Mouse (Mus musculus): ENCODE measurements at regions not wholly inside any gene's neighbourhood (a gene's known extent, or its start where the extent isn't known, plus 50 kb on each side); places are given as distances from the start of the nearest gene placed in this dataset.
A peak's percentile ranks its signal among the peaks of the same experiment; 100 is the strongest.
"Not testable (repeated sequence)": the region's sequence is repeated elsewhere in the genome, so short reads cannot be mapped to it uniquely, and the experiment has no call there.

DNA sequence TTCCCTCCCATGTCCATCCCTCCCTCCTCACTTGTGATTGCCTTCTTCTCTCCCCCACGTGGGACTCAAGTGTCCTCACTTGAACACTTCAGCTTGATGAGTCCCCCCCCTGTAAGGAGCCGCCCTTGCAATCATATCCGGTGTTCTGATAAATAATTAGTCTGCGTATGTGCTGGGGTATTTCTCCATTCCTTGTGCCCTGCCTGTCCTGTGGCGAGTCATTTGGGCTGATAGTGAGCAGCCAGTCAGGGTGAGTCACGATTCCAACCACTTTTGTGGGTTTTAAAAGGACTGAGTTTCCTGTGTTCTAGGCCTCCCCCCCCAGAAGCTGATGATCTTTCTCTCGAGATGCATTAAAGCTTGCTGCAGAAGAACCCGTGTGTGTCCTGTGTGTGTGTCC, 820.9 kb downstream of the Kcnt2 start:
- DNase-seq (ENCODE audit: low read depth), result peak; percentile 4

DNA sequence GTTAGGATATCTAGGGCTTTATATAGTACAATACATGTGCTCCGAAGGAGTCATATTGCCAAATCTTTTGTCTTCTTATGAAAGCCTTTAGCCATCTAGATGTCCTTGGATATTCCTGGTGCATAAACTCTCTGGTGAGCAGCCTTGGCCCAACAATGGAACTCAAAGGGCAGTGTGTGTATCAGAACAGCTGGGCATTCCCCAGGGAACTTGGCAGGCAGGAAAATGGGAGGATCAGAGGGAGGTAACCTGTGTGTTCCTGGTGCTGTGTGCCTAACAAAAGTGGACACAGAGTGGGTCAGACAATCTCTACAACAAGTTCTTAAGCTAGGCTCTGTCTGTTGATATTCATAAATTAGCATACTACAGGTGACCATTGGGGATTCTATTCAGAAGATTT, 851.6 kb downstream of the Kcnt2 start:
- DNase-seq (ENCODE audit: low read depth), result no peak

DNA sequence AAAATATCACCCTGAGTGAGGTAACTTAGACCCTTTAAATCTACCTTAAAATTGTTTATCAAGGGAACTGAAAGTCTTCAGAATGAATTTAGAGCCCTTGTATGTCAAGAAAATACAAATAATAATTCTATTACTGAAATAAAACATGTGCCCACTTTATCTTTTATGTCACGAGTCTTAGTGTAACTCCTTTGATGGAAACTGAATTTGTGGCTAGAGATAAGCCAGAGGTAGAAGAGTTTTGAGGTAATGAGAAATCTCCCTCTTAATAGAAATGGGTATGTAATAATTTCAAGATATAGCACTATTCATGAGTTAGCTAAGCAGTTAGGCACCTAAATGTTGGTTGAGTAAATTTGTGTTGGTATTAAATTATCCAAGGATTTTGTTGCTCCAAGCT, 856.6 kb downstream of the Kcnt2 start:
- DNase-seq (ENCODE audit: low read depth), result no peak

DNA sequence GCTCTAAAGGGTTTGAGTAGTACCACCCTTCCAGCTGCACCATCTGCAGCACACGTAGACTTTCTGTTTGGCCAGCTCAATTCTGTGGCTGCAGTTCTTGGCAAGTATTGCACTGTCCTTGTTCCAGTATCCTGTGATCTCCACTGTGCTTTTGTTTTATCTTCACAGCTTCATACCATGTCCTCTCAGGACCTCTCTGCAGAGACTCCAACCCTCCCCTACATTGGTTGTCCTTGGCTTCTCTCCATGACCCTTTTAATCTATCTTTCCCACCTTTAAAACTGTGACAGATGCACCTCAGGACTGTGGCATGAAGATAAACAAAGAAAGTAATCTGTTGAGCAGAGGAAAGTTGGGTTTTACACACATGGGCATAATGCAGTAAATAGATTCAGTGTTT, 858.1 kb downstream of the Kcnt2 start:
- DNase-seq (ENCODE audit: low read depth), result no peak

DNA sequence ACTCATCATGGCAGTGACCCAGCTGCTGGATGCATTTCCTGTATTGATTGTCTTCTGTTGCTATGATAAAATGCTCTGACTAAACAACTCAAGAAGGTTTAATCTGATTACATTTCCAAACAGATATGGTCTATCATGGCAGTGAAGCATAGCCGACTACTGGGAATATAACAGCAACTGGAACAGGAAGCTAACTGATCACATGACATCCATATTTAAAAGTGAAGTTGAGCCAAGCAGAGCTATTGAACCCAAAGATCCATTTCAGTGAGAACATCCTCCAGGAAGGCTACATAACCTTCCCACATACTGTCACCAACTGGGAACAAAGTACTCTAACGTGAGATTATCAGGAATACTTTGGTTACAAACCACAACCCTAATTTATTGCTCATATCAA, 858.7 kb downstream of the Kcnt2 start:
- no peak for DNase-seq (ENCODE audit: low read depth)

DNA sequence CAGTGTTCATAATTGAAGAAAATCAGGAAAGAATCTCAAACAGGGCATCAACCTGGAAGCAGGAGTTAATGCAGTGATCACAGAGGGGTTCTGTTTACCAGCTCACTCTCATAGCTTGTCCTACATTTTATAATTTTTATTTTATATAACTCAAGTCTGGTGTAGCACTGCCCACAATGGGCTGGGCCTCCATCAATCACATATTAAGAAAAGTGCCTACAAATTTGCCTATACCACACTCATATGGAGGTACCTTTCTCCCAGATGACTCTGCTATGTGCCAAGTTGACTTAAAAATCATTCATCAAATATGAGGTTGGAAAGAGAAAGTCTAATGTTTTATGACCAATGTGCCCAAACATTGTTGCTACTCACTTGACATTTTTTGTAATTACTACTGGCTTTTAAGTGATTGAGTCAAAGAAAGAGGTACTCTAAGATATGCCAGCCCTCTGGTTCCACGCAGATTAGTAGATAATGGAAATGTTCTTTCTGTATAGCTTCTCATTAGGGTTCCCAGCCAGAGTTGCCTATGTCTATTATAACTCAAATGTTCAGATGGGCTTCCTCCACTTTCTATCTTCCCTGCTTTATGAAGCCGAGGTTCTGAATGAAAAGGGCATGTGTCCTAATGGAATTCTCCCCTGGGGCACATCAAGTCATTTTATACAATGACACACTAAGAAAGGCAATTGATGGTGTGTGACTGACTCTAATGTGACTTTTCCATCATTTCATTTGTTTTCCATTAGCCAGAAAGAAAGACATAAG, 891.0 kb downstream of the Kcnt2 start:
- no peak for DNase-seq (ENCODE audit: low read depth)

DNA sequence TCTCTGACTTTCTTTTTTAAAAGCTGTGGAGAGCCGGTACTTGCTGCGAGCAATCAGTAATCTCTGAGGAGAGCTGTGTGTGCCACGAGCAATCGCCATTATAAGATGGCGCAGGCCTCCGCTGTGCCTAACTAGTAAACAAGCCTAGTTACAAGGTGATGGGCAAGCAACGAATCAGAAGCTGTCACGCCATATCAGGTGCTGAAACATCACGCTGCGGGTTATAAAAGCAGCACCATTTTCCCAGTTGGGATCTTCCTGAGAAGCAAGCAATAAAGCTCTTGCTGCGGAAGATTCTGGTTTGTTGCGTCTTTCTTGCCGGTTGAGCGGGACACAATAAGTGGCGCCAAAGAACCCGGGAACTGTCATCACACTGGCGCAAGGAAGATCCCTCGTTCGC, 894.2 kb downstream of the Kcnt2 start:
- DNase-seq (ENCODE audit: low read depth), result not testable (repeated sequence)

DNA sequence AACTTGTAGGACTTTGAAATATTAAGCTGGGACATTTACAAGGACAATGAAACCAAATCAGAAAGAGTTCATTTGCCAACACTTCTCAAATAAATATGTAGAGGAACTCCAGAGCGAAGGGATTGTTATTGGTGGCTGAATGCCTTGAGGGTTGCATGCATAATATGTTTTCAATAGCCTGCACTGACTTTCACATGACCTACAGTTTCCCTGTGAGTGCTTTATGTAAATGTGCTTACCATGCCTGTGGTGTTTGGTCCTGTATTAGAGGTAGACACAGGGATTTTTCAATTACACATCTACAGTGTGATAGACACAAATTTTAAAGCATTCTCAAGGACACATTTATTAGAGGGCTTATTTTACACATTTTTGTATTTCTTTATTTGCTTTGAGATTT, 899.8 kb downstream of the Kcnt2 start:
- DNase-seq (ENCODE audit: low read depth), result no peak

DNA sequence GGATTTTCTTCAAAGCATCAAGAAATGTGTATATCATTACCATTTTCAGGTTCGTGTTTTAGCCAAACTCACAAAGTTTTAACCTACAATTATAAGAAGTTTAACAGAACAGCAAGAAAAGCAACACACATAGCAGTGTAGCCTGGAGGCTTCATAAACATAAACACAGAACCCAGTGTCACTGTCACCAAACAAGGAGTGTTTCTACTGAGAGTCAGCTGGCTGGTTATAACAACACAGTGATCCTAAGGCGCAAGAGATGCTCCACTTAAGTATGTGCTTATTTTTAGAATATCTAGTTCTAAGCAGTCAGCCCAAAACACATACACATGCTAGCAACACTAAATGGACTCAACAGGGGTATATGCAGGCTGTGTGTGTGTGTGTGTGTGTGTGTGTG, 903.9 kb downstream of the Kcnt2 start:
- DNase-seq (ENCODE audit: low read depth), result no peak

DNA sequence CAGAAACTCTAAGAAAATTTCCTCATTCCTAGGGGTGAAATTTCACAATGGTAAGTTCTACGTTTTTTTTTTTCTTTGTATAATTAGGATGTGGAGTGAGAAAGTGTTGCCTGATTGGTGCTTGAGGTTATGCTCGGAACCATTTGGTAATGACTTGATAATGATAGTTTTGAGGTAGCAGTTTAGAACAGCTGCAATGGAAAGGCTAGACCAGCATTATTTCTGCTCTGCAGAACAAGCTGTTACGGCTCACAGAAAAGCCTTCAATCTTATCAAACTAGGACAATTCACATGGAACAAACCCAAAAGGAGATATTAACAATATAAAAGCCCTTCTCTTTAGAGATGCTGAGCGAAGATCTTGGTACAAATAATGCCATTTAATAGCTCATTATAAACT, 908.6 kb downstream of the Kcnt2 start:
- no peak for DNase-seq (ENCODE audit: low read depth)

DNA sequence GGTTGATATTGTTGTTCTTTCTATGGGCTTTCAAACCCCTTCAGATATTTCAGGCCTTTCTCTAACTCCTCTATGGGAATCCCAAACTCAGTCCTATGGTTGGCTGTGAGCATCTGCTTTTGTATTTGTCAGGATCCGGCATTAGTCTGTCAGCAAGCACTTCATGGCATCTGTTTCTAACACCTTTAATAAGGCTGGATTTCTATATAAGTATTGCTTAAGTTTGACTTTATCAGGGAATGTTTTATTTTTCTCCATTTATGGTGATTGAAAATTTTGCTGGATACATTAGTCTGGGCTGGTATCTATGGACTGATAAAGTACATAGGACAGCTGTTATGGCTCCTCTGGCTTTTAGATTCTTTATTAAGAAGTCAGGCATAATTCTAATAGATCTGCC, 915.8 kb downstream of the Kcnt2 start:
- DNase-seq (ENCODE audit: low read depth), result no peak
